Comparison of ENCODE assay signal across 8 mouse cellular contexts in the genomic region with DNA sequence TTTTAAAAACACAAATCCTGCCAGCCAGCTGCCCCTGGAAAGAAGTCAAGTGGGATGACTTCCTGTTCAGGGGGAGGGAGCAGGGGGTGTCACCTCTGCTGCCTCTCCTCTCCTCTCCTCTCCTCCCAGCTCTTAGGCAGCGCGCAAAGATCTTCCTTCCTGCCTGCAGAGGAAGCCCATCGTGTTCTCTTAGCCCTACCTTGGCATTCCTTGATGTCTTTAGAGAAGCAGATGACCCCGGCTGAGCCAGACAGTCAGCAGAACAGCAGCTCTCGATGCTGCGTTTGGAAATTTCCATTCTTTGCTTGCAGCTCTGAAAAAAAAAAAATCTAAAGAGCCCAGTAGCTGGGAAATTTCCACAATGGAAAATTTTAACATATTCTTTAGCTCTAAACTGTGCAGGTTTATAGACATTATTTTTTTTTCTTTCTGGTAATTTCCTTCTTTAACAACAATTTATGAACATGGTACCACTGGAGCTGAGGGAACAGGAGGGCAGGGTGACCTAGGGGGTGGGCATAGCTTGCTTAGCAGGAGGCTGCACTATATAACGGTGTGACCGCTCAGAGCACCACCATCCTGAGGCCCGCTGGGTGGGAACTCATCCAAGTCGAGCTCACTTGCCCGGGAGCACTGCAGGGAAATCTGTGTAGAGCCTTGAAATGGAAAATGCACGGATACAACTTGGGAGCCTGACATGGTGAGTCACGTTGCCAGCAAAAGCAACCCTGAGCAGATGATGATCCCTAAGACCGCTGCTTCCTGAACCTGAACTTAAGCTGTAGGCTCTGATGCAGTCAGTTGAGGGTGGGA.
DNase-seq lines count a peak whose midpoint lies in the region; ATAC-seq and TF ChIP-seq lines count a peak whose summit lies in the region.

No protein-coding gene starts in this region.

- TF ChIP-seq POLR2A in olfactory bulb, adult 2 months (IDR thresholded peaks at IDR 0.05; ENCODE audit: insufficient read depth, low read depth, low read length), result no peak

- in situ Hi-C loops in Patski (cut with MboI; ENCODE audit: low pct_unique_long_range_greater_than_20kb), result no loop called here

- DNase-seq in layer of hippocampus, adult 18-20 months (ENCODE audit: low spot score in 2 of 2), result peak; percentile 43 to 82
- DNase-seq in layer of hippocampus, postnatal 14 days (ENCODE audit: low spot score in 2 of 2), result no peak
- DNase-seq in Patski (ENCODE audit: low read depth, low spot score), result no peak
- DNase-seq in cerebellum, postnatal 36 days, result peak; percentile 77 to 80
- DNase-seq in heart, postnatal 4 days, result peak; percentile 22
- DNase-seq in urinary bladder, postnatal 10 days (ENCODE audit: low spot score), result no peak

- H3K4me2 ChIP-seq in neural tube, embryonic 15.5 days, result no peak overlapping the region

- H3K27ac ChIP-seq in olfactory bulb, adult 2 months (ENCODE audit: insufficient read depth, low read depth, low read length), result peak overlapping the region; percentile 66
- no peak overlapping the region for H3K27ac ChIP-seq in neural tube, embryonic 15.5 days (replicated peaks)

- CTCF ChIA-PET in Patski (lab: Charles Lee), result interaction anchor here (0.7 to 1.2 kb wide), 7 partner anchors 10 to 118 kb away, joined by 3 to 6 read pairs (median 3); no protein-coding TSS in a partner anchor

- no peak overlapping the region for H3K9ac ChIP-seq in neural tube, embryonic 15.5 days (replicated peaks)

- no peaks in the 10 kb centered on the region for H3K27me3 ChIP-seq in Patski
- no peaks in the 10 kb centered on the region for H3K27me3 ChIP-seq in neural tube, embryonic 15.5 days (replicated peaks)

- POLR2A ChIA-PET in Patski (lab: Charles Lee), result interaction anchor here (0.6 to 0.7 kb wide), 2 partner anchors 55 to 173 kb away, joined by 4 read pairs; no protein-coding TSS in a partner anchor

- 12% methylated on average over 14 of the region's 14 CpGs for whole genome bisulfite sequencing in olfactory bulb, adult 2 months
- 47% methylated on average over 14 of the region's 14 CpGs for WGBS in neural tube, embryonic 15.5 days

- peaks cover 34% of the 10 kb centered on the region for H3K4me1 ChIP-seq in olfactory bulb, adult 2 months (ENCODE audit: control insufficient read depth, insufficient read depth, low read length)
- peaks cover 14% of the 10 kb centered on the region for H3K4me1 ChIP-seq in neural tube, embryonic 15.5 days

- ATAC-seq in Patski, result peak; percentile 39
- ATAC-seq in neural tube, embryonic 15.5 days (ENCODE audit: low FRiP score), result no peak

- H3K4me3 ChIP-seq in olfactory bulb, adult 2 months (ENCODE audit: insufficient read depth, low read depth, low read length), result no peak overlapping the region
- no peak overlapping the region for H3K4me3 ChIP-seq in neural tube, embryonic 15.5 days (replicated peaks)

- TF ChIP-seq CTCF in Patski (IDR thresholded peaks at IDR 0.05), result no peak
- TF ChIP-seq CTCF in olfactory bulb, adult 2 months (IDR thresholded peaks at IDR 0.05; ENCODE audit: insufficient read depth, low read depth, low read length), result no peak

- H3K36me3 ChIP-seq in neural tube, embryonic 15.5 days, result no peaks in the 10 kb centered on the region

- no peaks in the 10 kb centered on the region for H3K9me3 ChIP-seq in neural tube, embryonic 15.5 days (replicated peaks)

Comparison
In these comparisons a context has a peak if more than half of its experiments do, and no peak if none do; other contexts are left out.
1. DNase-seq: peak in layer of hippocampus, adult 18-20 months (2 of 2), cerebellum, postnatal 36 days (2 of 2) and heart, postnatal 4 days (single experiment); none in layer of hippocampus, postnatal 14 days (0 of 2), Patski (single experiment) and urinary bladder, postnatal 10 days (single experiment).